Mouse (Mus musculus) liver, adult 2 months (tissue): ENCODE data around the gene Grtp1. TPM values are rescaled to one million over a fixed set of nuclear protein-coding genes. Genes with fewer than 3 reads are reported as not detected.
A peak's percentile ranks its signal among the peaks of the same experiment; 100 is the strongest.

ENCODE experiments used
- DNase-seq: peaks from one replicate; pipeline ENCODE4 v3.0.0-alpha.2; 2011; ENCODE audit warnings: low read depth, low spot score; ENCODE audit errors: extremely low read depth
- H3K27ac ChIP-seq: fragments of 200-500 bp; replicated peaks from 2 replicates; pipeline ENCODE4 v1.5.1; 2012; ENCODE audit warnings: low read depth, mild to moderate bottlenecking, control low read depth, inconsistent platforms, low read length; ENCODE audit not compliant: insufficient read depth
- H3K27me3 ChIP-seq: fragments of 200-500 bp; 2 replicates; pipeline ENCODE4 v1.6.1; 2012; ENCODE audit warnings: mild to moderate bottlenecking, moderate library complexity, low read length, inconsistent platforms; ENCODE audit not compliant: control insufficient read depth, insufficient read depth
- H3K36me3 ChIP-seq: fragments of 200-500 bp; 2 replicates; pipeline ENCODE4 v1.6.1; 2012; ENCODE audit warnings: low read length, inconsistent platforms; ENCODE audit not compliant: control insufficient read depth, insufficient read depth
- H3K4me1 ChIP-seq: fragments of 200-500 bp; 2 replicates; pipeline ENCODE4 v1.6.1; 2011; ENCODE audit warnings: low read length; ENCODE audit not compliant: control insufficient read depth, insufficient read depth
- H3K4me3 ChIP-seq: fragments of 200-500 bp; 2 replicates; pipeline ENCODE4 v1.5.1; 2011; ENCODE audit warnings: low read depth, mild to moderate bottlenecking, control low read depth, low read length, moderate library complexity; ENCODE audit not compliant: insufficient read depth
- H3K79me2 ChIP-seq: fragments of 200-500 bp; 2 replicates; pipeline ENCODE4 v1.6.1; 2012; ENCODE audit warnings: inconsistent platforms, mild to moderate bottlenecking, low read length, moderate library complexity; ENCODE audit not compliant: control insufficient read depth, insufficient read depth
- H3K9ac ChIP-seq: fragments of 200-500 bp; 2 replicates; pipeline ENCODE4 v1.6.1; 2012; ENCODE audit warnings: low read depth, mild to moderate bottlenecking, control low read depth, inconsistent platforms, low read length
- CTCF ChIP-seq: fragments of 200-500 bp; IDR thresholded peaks from 2 replicates; pipeline ENCODE4 v1.5.1; 2011; ENCODE audit warnings: low read depth, low read length, control low read depth
- POLR2A ChIP-seq: fragments of 200-500 bp; IDR thresholded peaks from 2 replicates; pipeline ENCODE4 v1.6.1; 2011; ENCODE audit warnings: low read length, control low read depth; ENCODE audit not compliant: insufficient read depth; ENCODE audit errors: extremely low read depth
- WGBS: fragments of 180-500 bp; shearing (Covaris S2); methylation state at CpG from one replicate; pipeline ENCODE4 v1.1.7; 2018; 5-methylcytosine and 5-hydroxymethylcytosine counted together
- polyA plus RNA-seq: library from polyadenylated mRNA; depleted of rRNA; stranded (reverse); fragments of >200 nt; gene quantifications from 2 replicates; pipeline ENCODE4 v1.2.3, GENCODE M21; 2012
- total RNA-seq: library from RNA; depleted of rRNA; stranded (reverse); fragments of >200 nt; gene quantifications from 2 replicates; pipeline ENCODE4 v1.2.3, GENCODE M21; 2014

The Grtp1 gene
- total and polyA plus RNA-seq, 2 experiments, result 25.5 to 30.3 TPM

DNA sequence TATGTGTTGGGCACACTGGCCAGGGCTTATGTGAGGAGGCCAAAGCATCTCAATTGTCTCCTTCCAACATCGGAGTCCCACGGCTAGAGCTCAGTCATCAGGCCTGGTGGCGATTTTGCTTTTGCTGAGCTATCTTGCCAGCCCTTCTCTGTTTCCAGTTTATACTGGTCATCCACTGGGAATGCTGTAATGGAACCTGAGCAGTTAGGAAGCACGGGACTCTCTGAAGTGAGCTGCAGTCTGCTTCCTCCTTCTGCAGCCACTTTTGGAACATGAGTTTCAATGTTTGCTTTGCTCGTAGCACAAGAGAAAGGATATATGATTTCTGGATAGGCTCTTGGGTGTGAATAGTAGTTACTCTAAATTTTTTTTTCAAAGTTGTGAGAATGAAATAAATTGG is 36.1 kb downstream of the Grtp1 start:
- no peaks in the 10 kb centered on the region for H3K27me3 ChIP-seq
- H3K27ac ChIP-seq, result no peak overlapping the region
- no peak for DNase-seq
- TF ChIP-seq CTCF (no peak), POLR2A (no peak)
- H3K36me3 ChIP-seq, result peaks cover 32% of the 10 kb centered on the region
- peaks cover 26% of the 10 kb centered on the region for H3K4me1 ChIP-seq
- 68% methylated on average over 5 of the region's 5 CpGs for WGBS
- H3K4me3 ChIP-seq, result no peak overlapping the region
- no peak overlapping the region for H3K9ac ChIP-seq
- H3K79me2 ChIP-seq, result peaks cover 35% of the 10 kb centered on the region

DNA sequence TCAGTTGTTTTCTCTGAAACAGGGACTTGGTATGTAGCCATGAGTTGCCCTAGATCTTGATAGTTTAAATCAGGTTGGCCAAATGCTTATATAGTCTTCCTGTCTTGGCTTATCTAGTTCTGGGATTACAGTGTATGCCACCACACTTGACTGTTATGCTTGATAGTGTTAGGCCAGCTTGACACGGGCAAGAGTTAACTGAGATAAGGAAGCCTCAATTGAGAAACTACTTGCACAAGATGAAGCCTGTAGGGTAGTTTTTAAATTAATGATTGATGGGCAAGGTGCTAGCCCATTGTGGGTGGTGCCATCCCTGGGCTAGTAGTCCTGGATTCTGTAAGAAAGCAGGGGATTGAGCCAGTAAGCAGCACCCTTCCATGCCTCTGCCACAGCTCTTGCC is 36.9 kb downstream of the Grtp1 start:
- H3K4me3 ChIP-seq, result no peak overlapping the region
- TF ChIP-seq CTCF, result no peak
- no peak for TF ChIP-seq POLR2A
- H3K36me3 ChIP-seq, result peaks cover 25% of the 10 kb centered on the region
- peaks cover 27% of the 10 kb centered on the region for H3K4me1 ChIP-seq
- DNase-seq, result peak; percentile 91
- no peak overlapping the region for H3K9ac ChIP-seq
- WGBS, result 19% methylated on average over 1 of the region's 1 CpGs
- H3K79me2 ChIP-seq, result peaks cover 37% of the 10 kb centered on the region
- H3K27me3 ChIP-seq, result no peaks in the 10 kb centered on the region
- H3K27ac ChIP-seq, result peak overlapping the region; percentile 56

DNA sequence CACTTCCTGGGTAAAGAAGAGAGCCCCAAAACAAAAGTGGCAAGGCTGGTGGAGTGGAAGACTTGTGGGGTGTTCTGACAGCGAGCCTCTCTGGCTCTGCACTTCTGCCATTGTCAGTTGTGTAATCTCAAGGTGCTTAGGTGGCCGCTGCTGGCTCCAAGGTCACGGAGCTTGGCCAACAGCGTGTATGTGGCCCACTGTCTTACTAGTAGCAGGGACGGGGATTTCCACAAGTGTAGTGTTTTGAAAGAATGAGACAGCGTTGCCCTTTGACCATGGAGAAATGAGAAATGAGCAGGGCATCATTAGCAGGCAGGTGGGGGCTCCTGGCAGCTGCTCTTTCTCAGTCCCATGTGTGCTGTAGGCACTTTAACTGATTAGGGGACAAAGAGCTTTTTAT is 38.3 kb downstream of the Grtp1 start:
- H3K9ac ChIP-seq, result no peak overlapping the region
- TF ChIP-seq POLR2A (no peak), CTCF (no peak)
- no peak overlapping the region for H3K4me3 ChIP-seq
- H3K36me3 ChIP-seq, result peaks cover 11% of the 10 kb centered on the region
- H3K27ac ChIP-seq, result peak overlapping the region; percentile 47
- peaks cover 37% of the 10 kb centered on the region for H3K79me2 ChIP-seq
- 10% methylated on average over 6 of the region's 6 CpGs for WGBS
- DNase-seq, result peak; percentile 57
- H3K27me3 ChIP-seq, result no peaks in the 10 kb centered on the region
- H3K4me1 ChIP-seq, result peaks cover 28% of the 10 kb centered on the region

DNA sequence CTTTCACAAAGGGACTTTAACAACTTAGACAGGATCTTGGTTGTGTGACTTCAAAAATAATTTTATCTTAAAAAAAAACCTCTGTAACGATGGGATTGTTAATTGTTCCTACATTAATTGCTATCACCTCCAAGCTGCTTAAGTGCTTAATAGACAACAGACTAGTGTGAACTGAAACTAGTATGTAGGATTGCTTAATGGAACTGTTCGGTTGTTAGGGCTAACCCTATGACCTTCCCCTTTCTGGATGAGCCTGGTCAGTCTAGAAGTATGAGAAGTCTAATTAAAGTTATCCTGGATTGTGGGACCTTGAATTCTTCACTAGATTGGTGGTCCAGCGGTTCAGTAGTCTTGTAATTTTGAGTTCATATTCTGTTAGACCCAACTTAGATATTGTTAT is 39.7 kb downstream of the Grtp1 start:
- H3K79me2 ChIP-seq, result peaks cover 35% of the 10 kb centered on the region
- no peaks in the 10 kb centered on the region for H3K27me3 ChIP-seq
- no peaks in the 10 kb centered on the region; the same call in 1 of the 2 replicates for H3K36me3 ChIP-seq
- H3K4me3 ChIP-seq, result peak overlapping the region; percentile 98; the same call in 1 of the 2 replicates
- H3K9ac ChIP-seq, result no peak overlapping the region
- WGBS, result 42% methylated on average over 3 of the region's 3 CpGs
- peak overlapping the region; percentile 78 for H3K27ac ChIP-seq
- peak; percentile 76 for DNase-seq
- TF ChIP-seq CTCF (no peak), POLR2A (no peak)
- peaks cover 28% of the 10 kb centered on the region for H3K4me1 ChIP-seq

DNA sequence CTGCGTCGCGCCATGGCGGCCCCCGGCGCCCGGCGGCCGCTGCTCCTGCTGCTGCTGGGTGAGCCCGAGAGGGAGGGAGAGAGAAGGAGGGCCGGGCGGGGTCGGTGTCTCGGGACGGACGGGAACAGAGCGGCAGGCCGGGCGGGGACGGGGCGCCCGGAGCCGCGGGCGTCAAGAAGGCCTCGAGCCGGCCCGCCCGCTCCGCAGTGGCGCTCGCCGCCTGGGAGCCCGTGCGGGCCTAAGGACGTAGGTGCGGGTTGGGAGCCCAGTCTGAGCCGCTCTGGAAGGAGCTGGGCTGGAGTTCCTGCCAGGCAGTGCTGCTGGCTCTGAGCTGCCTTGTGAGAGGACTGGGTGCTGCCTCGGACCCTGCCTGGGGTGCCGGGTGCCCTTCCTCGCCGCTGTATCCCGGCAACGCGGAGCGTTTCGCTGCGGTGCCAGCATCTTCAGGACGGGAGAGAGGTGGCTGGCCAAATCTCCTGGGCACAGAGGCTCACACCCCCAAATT is 41.0 kb downstream of the Grtp1 start:
- H3K27me3 ChIP-seq, result no peaks in the 10 kb centered on the region
- H3K4me1 ChIP-seq, result peaks cover 28% of the 10 kb centered on the region
- peak overlapping the region; percentile 98 for H3K4me3 ChIP-seq
- peaks cover 25% of the 10 kb centered on the region; the same call in 1 of the 2 replicates for H3K79me2 ChIP-seq
- peak overlapping the region; percentile 95 for H3K9ac ChIP-seq
- H3K27ac ChIP-seq, result peak overlapping the region; percentile 78
- 1% methylated on average over 47 of the region's 49 CpGs for WGBS
- no peaks in the 10 kb centered on the region for H3K36me3 ChIP-seq
- no peak for TF ChIP-seq POLR2A
- TF ChIP-seq CTCF, result no peak
- DNase-seq, result no peak

DNA sequence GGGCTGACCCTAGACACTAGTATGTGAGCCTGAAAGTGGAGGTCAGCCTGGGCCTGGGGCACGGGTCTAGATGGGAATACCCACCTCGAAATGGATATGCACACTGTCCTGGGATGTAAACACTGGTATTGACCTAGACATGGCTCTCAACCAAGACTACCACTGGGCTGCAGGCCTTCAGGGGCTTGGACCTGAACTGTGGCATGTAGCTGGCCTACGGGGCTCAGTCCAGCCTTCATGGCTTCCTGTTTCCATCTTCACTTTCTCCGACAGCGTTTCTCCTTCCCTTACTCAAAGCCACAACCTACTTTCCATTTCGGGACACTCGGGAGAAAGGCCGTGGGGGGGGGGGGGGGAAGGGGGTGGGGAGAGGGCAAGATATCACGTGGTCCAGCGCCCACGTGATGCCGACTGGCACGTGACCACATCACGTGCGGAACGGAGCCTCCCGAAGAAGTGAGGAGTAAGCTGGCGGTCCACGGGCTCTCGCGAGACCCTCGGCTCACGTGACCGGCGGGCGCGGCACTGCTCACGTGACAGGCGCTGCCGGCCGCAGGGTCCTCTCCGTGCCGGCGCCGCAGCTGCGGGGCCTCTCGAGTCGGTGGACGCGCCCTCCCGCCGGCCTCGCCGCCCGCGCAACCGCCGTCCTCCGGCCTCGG is 41.6 kb downstream of the Grtp1 start, which contains the start of gene Lamp1:
Gene Lamp1 (plus strand): TSS at position 444 of the 659 bp plus-strand sequence.
- Histone ChIP-seq H3K79me2 (peaks cover 20% of the 10 kb centered on the region; the same call in 1 of the 2 replicates), H3K27me3 (no peaks in the 10 kb centered on the region), H3K4me1 (peaks cover 23% of the 10 kb centered on the region), H3K4me3 (peak within 1 kb of the TSS; percentile 98), H3K36me3 (no peaks in the 10 kb centered on the region), H3K27ac (peak within 1 kb of the TSS; percentile 78), H3K9ac (peak within 1 kb of the TSS; percentile 95)
- TF ChIP-seq POLR2A (peak; percentile 49; the same call in 1 of the 2 replicates), CTCF (no peak)
- DNase-seq, result peak; percentile 82
- under 1% methylated on average over 40 of the region's 50 CpGs for WGBS
